Mouse (Mus musculus) induced T-regulatory cell, adult 2 months (primary cell): ENCODE measurements around the gene Adamtsl5.

Source experiments
- DNase-seq: peaks from one replicate; pipeline ENCODE4 v3.0.0-alpha.2; 2012; ENCODE audit warnings: low read depth

The Adamtsl5 gene

GRCm38 (mm10) chr10:80317011-80317410 is 31.2 kb downstream of the Adamtsl5 start:
- DNase-seq: no peak

DNA sequence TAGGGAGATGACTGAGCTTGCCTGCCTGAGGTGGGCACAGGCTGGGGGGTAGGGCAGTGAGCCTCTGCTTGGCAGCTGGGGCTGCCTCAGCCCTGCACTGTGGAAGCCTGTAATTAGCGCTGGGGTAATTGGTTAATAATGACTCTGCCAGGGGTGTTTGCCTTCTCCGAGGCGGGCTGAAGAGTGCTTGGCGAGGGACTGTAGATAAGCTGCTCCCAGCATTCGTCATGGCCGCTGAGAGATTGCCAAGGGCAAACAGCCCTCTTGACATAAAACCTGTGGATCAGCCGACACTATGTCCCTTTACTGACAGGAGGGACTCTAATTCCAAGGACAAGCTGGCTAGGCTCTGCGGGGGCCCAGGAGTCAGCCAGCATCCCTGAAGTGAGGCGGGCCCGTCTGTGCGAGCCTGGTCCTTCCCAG is 31.8 kb downstream of the Adamtsl5 start:
- no peak for DNase-seq

GRCm38 (mm10) chr10:80315315-80315714 is 32.9 kb downstream of the Adamtsl5 start:
- DNase-seq: no peak

DNA sequence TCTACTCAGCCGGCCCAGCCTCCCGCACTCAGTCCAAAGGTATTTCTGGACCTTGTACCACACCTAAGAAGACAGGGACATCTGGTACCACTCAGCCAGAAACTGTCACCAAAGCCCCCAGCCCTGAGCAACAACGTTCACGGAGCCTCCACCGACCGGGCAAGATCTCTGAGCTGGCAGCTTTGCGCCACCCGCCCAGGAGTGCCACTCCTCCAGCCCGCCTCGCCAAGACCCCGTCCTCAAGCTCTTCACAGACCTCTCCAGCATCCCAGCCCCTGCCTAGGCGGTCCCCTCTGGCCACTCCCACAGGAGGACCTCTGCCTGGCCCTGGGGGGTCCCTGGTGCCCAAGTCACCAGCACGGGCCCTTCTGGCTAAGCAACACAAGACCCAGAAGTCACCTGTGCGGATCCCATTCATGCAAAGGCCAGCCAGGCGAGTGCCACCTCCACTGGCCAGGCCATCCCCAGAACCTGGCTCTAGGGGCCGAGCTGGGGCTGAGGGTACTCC is 33.7 kb downstream of the Adamtsl5 start:
- no peak for DNase-seq

- no peak for DNase-seq
These were observed 34.5 kb downstream of the Adamtsl5 start for GRCm38 (mm10) chr10:80313627-80314201.

GRCm38 (mm10) chr10:80312586-80313504 is 35.4 kb downstream of the Adamtsl5 start:
- DNase-seq: no peak

DNA sequence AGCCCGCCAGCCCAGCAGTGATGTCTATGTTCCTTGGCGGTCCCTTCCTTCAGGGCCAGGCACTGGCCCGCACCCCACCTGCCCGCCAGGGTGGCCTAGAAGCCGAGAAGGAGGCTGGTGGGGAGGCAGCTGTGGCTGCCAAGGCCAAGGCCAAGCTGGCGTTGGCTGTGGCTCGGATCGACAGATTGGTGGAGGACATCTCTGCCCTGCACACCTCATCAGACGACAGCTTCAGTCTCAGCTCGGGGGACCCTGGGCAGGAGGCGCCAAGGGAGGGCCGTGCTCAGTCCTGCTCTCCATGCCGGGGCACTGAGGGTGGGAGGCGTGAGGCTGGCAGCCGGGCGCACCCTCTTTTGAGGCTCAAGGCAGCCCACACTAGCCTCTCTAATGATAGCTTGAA is 36.7 kb downstream of the Adamtsl5 start:
- DNase-seq: no peak

DNA sequence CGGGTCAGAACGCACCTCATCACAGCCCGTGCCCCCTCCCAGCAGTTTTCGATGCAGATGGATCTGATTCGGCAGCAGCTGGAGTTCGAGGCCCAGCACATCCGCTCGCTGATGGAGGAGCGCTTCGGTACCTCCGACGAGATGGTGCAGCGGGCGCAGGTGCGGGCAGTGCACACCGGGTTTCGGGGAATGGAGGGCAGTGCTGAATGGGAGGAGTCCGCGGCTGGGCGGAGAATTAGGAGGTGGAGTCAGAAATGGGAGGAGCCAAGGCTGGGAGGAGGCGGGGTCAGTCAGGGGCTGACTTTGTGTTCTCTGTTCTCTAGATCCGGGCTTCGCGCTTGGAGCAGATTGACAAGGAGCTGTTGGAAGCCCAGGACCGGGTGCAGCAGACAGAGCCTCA is 43.4 kb downstream of the Adamtsl5 start:
- peak; percentile 86 for DNase-seq

DNA sequence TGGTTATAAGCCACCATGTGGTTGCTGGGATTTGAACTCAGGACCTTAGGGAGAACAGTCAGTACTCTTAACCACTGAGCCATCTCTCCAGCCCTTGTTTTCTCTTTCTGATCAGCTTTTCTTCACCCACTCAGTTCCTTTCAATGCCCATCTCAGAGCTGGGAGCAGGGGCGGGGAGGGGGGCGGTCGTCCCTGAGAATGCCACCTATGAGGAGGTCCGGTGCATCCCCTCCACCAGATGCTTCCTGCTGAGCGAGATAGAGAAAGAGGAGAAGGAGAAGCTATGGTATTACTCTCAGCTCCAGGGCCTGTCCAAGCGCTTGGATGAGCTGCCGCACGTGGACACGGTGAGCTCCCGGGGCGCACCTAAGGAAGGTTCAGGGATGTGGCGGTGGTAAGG is 43.8 kb downstream of the Adamtsl5 start:
- DNase-seq: no peak

DNA sequence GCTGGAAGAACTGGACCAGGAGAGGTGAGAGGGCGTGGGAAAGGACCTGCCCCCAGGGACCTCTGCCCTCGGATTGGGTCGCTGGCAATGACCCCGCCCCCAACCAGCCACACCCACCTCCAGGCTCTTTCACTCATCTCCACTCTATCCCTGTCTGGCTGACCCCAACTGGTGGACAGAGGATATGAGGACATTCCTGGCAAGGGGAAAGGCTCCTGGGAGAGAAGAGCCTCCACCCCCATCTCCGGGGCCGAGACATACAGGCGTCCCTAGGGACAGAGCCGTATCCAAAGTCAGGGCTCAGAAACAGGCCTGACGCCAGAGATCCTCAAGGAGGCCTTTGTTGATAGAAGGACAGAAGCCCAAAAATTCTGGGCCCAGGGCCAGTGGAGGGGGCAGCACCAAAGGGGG is 45.7 kb downstream of the Adamtsl5 start:
- DNase-seq: no peak

DNA sequence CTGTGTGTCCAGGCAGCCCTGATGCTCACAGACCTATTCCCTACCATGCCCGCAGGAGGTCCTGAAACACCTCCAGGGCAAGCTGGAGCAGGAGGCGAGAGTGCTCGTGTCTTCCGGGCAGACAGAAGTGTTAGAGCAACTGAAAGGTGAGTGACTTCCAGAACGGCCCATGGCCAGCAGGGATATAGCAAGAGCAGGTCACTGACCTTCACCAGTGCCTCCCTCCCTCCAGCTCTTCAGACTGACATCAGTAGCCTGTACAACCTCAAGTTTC is 46.2 kb downstream of the Adamtsl5 start:
- no peak for DNase-seq

- DNase-seq: no peak
These were observed 46.7 kb downstream of the Adamtsl5 start for GRCm38 (mm10) chr10:80301256-80302081.

DNA sequence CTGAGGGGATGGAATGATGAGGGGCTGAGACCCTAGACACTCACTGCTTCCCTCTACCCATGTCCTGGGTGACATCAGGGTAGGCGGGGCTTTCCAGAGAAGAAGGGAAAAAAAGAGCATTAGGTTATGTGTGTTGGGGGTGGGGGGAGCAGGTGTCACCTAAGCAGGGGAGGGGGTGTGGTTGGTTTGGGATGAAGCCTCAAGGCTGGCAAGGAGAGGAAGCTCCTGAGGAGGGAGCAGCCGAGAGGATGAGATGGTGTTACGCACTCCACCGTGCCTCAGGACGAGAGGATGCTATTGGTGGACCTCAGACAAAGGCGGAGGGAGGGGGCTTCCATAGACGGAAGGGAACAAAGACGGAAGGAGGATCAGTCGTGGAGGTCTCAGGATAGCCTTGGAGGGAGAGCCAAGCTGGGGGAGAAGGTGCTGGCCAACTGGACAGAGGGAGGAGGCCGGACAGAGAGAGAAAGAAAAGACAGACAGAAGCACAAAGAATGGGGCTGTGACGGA is 47.5 kb downstream of the Adamtsl5 start:
- no peak for DNase-seq

GRCm38 (mm10) chr10:80299824-80300223 is 48.4 kb downstream of the Adamtsl5 start:
- DNase-seq: no peak

GRCm38 (mm10) chr10:80299301-80299700 is 48.9 kb downstream of the Adamtsl5 start:
- DNase-seq: no peak

- no peak for DNase-seq
These were observed 49.5 kb downstream of the Adamtsl5 start for GRCm38 (mm10) chr10:80298571-80299281.

DNA sequence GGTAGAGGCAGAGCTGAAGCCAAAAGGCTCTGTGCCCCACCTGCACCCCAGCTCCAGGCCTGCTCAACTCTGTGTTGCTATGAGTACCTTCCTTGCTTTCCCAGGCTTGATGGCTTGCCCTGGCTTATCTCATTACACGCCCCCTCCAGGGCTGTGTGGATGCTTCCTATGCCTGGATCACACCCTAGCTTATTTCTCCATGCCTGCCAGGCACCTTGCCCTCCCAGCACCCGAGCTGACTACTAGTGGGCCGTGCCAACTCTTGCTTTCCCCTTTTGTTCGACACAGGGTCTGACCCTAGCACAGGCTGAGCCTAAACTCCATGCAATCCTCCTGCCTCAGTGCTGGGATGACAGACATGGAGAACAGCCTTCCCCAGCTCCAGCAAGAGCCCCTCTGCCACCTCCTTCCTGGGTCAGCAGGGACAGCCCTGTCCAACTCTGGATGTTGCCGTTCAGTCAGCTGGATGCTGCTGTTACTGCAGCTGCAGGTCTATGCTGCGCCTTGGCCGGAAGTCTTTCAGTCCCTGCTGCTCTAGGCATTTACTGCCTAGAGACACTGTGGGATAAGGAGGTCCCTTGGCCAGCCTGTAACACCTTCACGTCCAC is 50.6 kb downstream of the Adamtsl5 start:
- no peak for DNase-seq

- DNase-seq: no peak
These were observed 51.4 kb downstream of the Adamtsl5 start for GRCm38 (mm10) chr10:80296824-80297223.

GRCm38 (mm10) chr10:80295618-80296425 is 52.4 kb downstream of the Adamtsl5 start, which contains the start of gene Apc2:
TSS of gene Apc2 (plus strand) at chr10:80295977.
- peak; percentile 87 for DNase-seq

GRCm38 (mm10) chr10:80294788-80295303 is 53.4 kb downstream of the Adamtsl5 start:
- DNase-seq: no peak
